Mouse (Mus musculus) thymus, adult 2 months (tissue): ENCODE results near the gene Akr1a1. TPM values are rescaled to one million over a fixed set of nuclear protein-coding genes. Genes with fewer than 3 reads are reported as not detected.

Source experiments
- DNase-seq: peaks from one replicate; pipeline ENCODE4 v3.0.0; 2021
- H3K27ac ChIP-seq: fragments of 200-500 bp; 2 replicates; pipeline ENCODE4 v1.5.1; 2012; ENCODE audit warnings: low read length, control low read depth; ENCODE audit not compliant: control insufficient read depth, insufficient read depth
- H3K27me3 ChIP-seq: fragments of 200-500 bp; 2 replicates; pipeline ENCODE4 v1.6.1; 2012; ENCODE audit warnings: mild to moderate bottlenecking, low read length, moderate library complexity, mixed read lengths; ENCODE audit not compliant: control insufficient read depth, insufficient read depth
- H3K36me3 ChIP-seq: fragments of 200-500 bp; 2 replicates; pipeline ENCODE4 v1.6.1; 2012; ENCODE audit warnings: mild to moderate bottlenecking, low read length, moderate library complexity; ENCODE audit not compliant: control insufficient read depth, insufficient read depth
- H3K4me1 ChIP-seq: fragments of 200-500 bp; replicated peaks from 2 replicates; pipeline ENCODE4 v1.6.1; 2012; ENCODE audit warnings: low read length; ENCODE audit not compliant: control insufficient read depth, insufficient read depth
- H3K4me3 ChIP-seq: fragments of 200-500 bp; 2 replicates; pipeline ENCODE4 v1.5.1; 2012; ENCODE audit warnings: mild to moderate bottlenecking, low read length, control low read depth, moderate library complexity; ENCODE audit not compliant: control insufficient read depth, insufficient read depth
- CTCF ChIP-seq: fragments of 200-500 bp; IDR thresholded peaks from 2 replicates; pipeline ENCODE4 v1.5.1; 2012; ENCODE audit warnings: mild to moderate bottlenecking, control low read depth, low read length, moderate library complexity, borderline replicate concordance; ENCODE audit not compliant: control insufficient read depth, poor library complexity, insufficient read depth; ENCODE audit errors: extremely low read depth
- POLR2A ChIP-seq: fragments of 200-500 bp; IDR thresholded peaks from 2 replicates; pipeline ENCODE4 v1.6.1; 2012; ENCODE audit warnings: mild to moderate bottlenecking, low read length, control low read depth, moderate library complexity; ENCODE audit not compliant: control insufficient read depth, poor library complexity, insufficient read depth; ENCODE audit errors: extremely low read depth
- WGBS: fragments of 180-500 bp; shearing (Covaris S2); methylation state at CpG from one replicate; pipeline ENCODE4 v1.1.7; 2018; 5-methylcytosine and 5-hydroxymethylcytosine counted together
- polyA plus RNA-seq: library from polyadenylated mRNA; depleted of rRNA; stranded (reverse); fragments of >200 nt; gene quantifications from 2 replicates; pipeline ENCODE4 v1.2.3, GENCODE M21; 2012

Gene Akr1a1
- polyA plus RNA-seq, 1 experiment = 565 TPM

- Histone ChIP-seq H3K27ac (no peak overlapping the region), H3K4me3 (no peak overlapping the region), H3K4me1 (peaks cover 5% of the 10 kb centered on the region; the same call in 1 of the 2 replicates), H3K27me3 (no peaks in the 10 kb centered on the region), H3K36me3 (peaks cover 10% of the 10 kb centered on the region; the same call in 1 of the 2 replicates)
- no peak for DNase-seq
- TF ChIP-seq POLR2A (no peak), CTCF (no peak)
- WGBS = 98% methylated on average over 2 of the region's 2 CpGs
Measured at GRCm38 (mm10) chr4:116649411-116649810, 2.1 kb downstream of the Akr1a1 start.

- TF ChIP-seq POLR2A = no peak
- Histone ChIP-seq H3K4me3 (no peak overlapping the region), H3K27ac (no peak overlapping the region), H3K36me3 (peaks cover 35% of the 10 kb centered on the region), H3K27me3 (no peaks in the 10 kb centered on the region), H3K4me1 (peaks cover 5% of the 10 kb centered on the region; the same call in 1 of the 2 replicates)
- WGBS = 96% methylated on average over 7 of the region's 7 CpGs
- DNase-seq = no peak
Measured at GRCm38 (mm10) chr4:116645624-116646023, 5.9 kb downstream of the Akr1a1 start.

GRCm38 (mm10) chr4:116644326-116644725 lies 7.2 kb downstream of the Akr1a1 start:
- TF ChIP-seq POLR2A = no peak
- TF ChIP-seq CTCF = no peak
- WGBS = 60% methylated on average over 6 of the region's 6 CpGs

GRCm38 (mm10) chr4:116642071-116642470 lies 9.4 kb downstream of the Akr1a1 start:
- Histone ChIP-seq H3K27me3 (no peaks in the 10 kb centered on the region), H3K36me3 (peaks cover 62% of the 10 kb centered on the region), H3K4me3 (no peak overlapping the region), H3K27ac (no peak overlapping the region), H3K4me1 (no peaks in the 10 kb centered on the region)
- 100% methylated on average over 1 of the region's 1 CpGs for WGBS
- DNase-seq = no peak
- TF ChIP-seq POLR2A (no peak), CTCF (no peak)

More at GRCm38 (mm10) chr4:116644326-116644725, 7.2 kb downstream of the Akr1a1 start:
- Histone ChIP-seq H3K4me3 (no peak overlapping the region), H3K4me1 (no peaks in the 10 kb centered on the region), H3K27ac (no peak overlapping the region), H3K36me3 (peaks cover 47% of the 10 kb centered on the region), H3K27me3 (no peaks in the 10 kb centered on the region)
- peak; percentile 44 for DNase-seq

GRCm38 (mm10) chr4:116638821-116639220 lies 12.7 kb downstream of the Akr1a1 start:
- DNase-seq = no peak
- H3K27ac ChIP-seq = no peak overlapping the region
- no peak overlapping the region for H3K4me3 ChIP-seq
- H3K27me3 ChIP-seq = no peaks in the 10 kb centered on the region
- TF ChIP-seq POLR2A = no peak
- TF ChIP-seq CTCF = no peak
- H3K36me3 ChIP-seq = peaks cover 77% of the 10 kb centered on the region
- H3K4me1 ChIP-seq = no peaks in the 10 kb centered on the region
- WGBS = 96% methylated on average over 6 of the region's 6 CpGs

- no peak overlapping the region for H3K4me3 ChIP-seq
- 93% methylated on average over 1 of the region's 1 CpGs for WGBS
Measured at GRCm38 (mm10) chr4:116635197-116635596, 16.3 kb downstream of the Akr1a1 start.

More at GRCm38 (mm10) chr4:116635197-116635596, 16.3 kb downstream of the Akr1a1 start:
- TF ChIP-seq CTCF (no peak), POLR2A (no peak)
- Histone ChIP-seq H3K27ac (no peak overlapping the region), H3K36me3 (peaks cover 49% of the 10 kb centered on the region), H3K4me1 (no peaks in the 10 kb centered on the region), H3K27me3 (no peaks in the 10 kb centered on the region)
- no peak for DNase-seq
